Mouse (Mus musculus) stomach, postnatal 0 days (tissue): ENCODE data around the gene March7. TPM values are rescaled to one million over a fixed set of nuclear protein-coding genes. Genes with fewer than 3 reads are reported as not detected.

Experiments used
- ATAC-seq: fragments of 200-750 bp; cut with Nextera tagmentation; 2 replicates; pipeline ENCODE4 v1.8.0; 2017; ENCODE audit not compliant: low FRiP score, low TSS enrichment
- DNase-seq: peaks from one replicate; pipeline ENCODE4 v3.0.0-alpha.2; 2016; ENCODE audit warnings: low spot score
- H3K27ac ChIP-seq: fragments of 300-500 bp; sonication (generic); replicated peaks from 2 replicates; pipeline ENCODE4 v1.5.1; 2014; ENCODE audit warnings: mild to moderate bottlenecking, control low read depth
- H3K27me3 ChIP-seq: fragments of 300-500 bp; sonication (generic); 2 replicates; pipeline ENCODE4 v1.6.1; 2014; ENCODE audit warnings: low read length; ENCODE audit not compliant: control insufficient read depth, insufficient read depth
- H3K36me3 ChIP-seq: fragments of 300-500 bp; sonication (generic); 2 replicates; pipeline ENCODE4 v1.6.1; 2014; ENCODE audit warnings: low read length, mixed read lengths; ENCODE audit not compliant: control insufficient read depth, insufficient read depth
- H3K4me1 ChIP-seq: fragments of 300-500 bp; sonication (generic); replicated peaks from 2 replicates; pipeline ENCODE4 v1.6.1; 2014; ENCODE audit warnings: antibody characterized with exemption; ENCODE audit not compliant: control insufficient read depth, insufficient read depth
- H3K4me2 ChIP-seq: fragments of 300-500 bp; sonication (generic); replicated peaks from 2 replicates; pipeline ENCODE4 v1.6.1; 2014; ENCODE audit warnings: low read depth, mild to moderate bottlenecking, control low read depth, moderate library complexity
- H3K4me3 ChIP-seq: fragments of 300-500 bp; sonication (generic); 2 replicates; pipeline ENCODE4 v1.5.1; 2014; ENCODE audit warnings: low read depth, low read length, control low read depth
- H3K9ac ChIP-seq: fragments of 300-500 bp; sonication (generic); 2 replicates; pipeline ENCODE4 v1.6.1; 2014; ENCODE audit warnings: mild to moderate bottlenecking, low read length, control low read depth, mixed read lengths
- H3K9me3 ChIP-seq: fragments of 300-500 bp; sonication (generic); 2 replicates; pipeline ENCODE4 v1.6.1; 2016; ENCODE audit warnings: low read length; ENCODE audit not compliant: control insufficient read depth
- CTCF ChIP-seq: IDR thresholded peaks from 2 replicates; pipeline ENCODE4 v1.5.1; 2016; ENCODE audit warnings: antibody characterized with exemption, low read depth, mild to moderate bottlenecking, moderate library complexity
- EP300 ChIP-seq: optimal IDR thresholded peaks from 2 replicates; pipeline ENCODE3; 2016; ENCODE audit warnings: antibody characterized with exemption
- WGBS: fragments of 180-500 bp; shearing (Covaris S2); extraction: QIAGEN DNeasy Blood & Tissue Kit; methylation state at CpG from one replicate; pipeline ENCODE4 v1.1.7; 2014; 5-methylcytosine and 5-hydroxymethylcytosine counted together
- polyA plus RNA-seq: library from polyadenylated mRNA; unstranded; fragments of >200 nt; fragmentation: Nextera tagmentation; extraction: Ambion mirVana; gene quantifications from 2 replicates; pipeline ENCODE4 v1.2.1, GENCODE M21; 2015

Gene March7
- polyA plus RNA-seq, 1 experiment from 2014 or later: 48.8 TPM

GRCm38 (mm10) chr2:60283208-60283750, 73.6 kb downstream of the March7 start:
- TF ChIP-seq CTCF (no peak), EP300 (no peak)
- Histone ChIP-seq H3K4me3 (peak overlapping the region; percentile 47), H3K4me2 (peak overlapping the region; percentile 91), H3K36me3 (no peaks in the 10 kb centered on the region), H3K27ac (peak overlapping the region; percentile 63; the same call in 1 of the 2 replicates), H3K9ac (peak overlapping the region; percentile 54; the same call in 1 of the 2 replicates), H3K4me1 (peaks cover 2% of the 10 kb centered on the region; the same call in 1 of the 2 replicates), H3K9me3 (no peaks in the 10 kb centered on the region), H3K27me3 (no peaks in the 10 kb centered on the region)
- WGBS: 16% methylated on average over 9 of the region's 9 CpGs
- ATAC-seq (no peak), DNase-seq (no peak)

DNA sequence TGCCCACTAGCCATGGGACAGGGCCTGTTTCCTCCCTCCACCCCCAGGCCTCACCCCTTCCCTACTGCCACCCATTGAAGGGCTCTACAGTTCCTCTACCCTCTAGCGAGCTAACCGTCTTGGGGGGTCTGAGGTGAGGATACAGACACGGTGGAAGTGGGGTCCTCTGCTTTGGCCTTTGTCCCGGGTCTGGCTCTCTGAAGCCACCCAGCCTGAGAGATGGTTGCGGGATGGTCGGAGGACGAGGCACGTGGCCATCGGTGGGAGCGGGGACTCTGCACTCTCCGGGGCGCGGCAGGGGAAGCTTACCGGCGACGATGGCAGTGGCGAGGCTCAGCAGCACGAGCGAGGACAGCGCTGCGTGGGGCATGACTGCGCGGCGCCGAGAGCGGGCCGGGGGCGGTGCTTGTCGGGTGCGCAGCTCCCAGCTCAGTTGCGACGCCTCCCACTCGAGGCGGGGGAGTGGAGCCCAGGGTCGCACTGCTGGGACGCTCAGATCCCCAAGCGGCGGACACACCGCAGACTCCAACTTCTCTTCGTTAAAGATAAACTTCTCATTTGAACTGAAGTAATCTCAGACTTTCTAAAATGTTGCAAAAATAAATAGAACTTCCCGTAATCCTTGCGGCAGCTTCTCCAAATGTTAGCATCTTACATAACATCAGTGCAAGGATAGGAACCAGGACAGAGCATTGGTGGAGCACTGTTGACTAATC, 74.2 kb downstream of the March7 start:
- Histone ChIP-seq H3K9me3 (no peaks in the 10 kb centered on the region), H3K36me3 (no peaks in the 10 kb centered on the region), H3K4me3 (peak overlapping the region; percentile 47), H3K4me1 (peaks cover 2% of the 10 kb centered on the region; the same call in 1 of the 2 replicates), H3K27me3 (no peaks in the 10 kb centered on the region), H3K4me2 (peak overlapping the region; percentile 91), H3K9ac (peak overlapping the region; percentile 54), H3K27ac (peak overlapping the region; percentile 63; the same call in 1 of the 2 replicates)
- DNase-seq (peak; percentile 60), ATAC-seq (peak; percentile 82; the same call in 1 of the 2 replicates)
- under 1% methylated on average over 42 of the region's 42 CpGs for WGBS
- TF ChIP-seq EP300 (no peak), CTCF (no peak)

GRCm38 (mm10) chr2:60284467-60284821, 74.8 kb downstream of the March7 start, which contains the start of gene Cd302:
Gene Cd302, minus strand, starts transcription at chr2:60284488.
- no peak for DNase-seq
- Histone ChIP-seq H3K36me3 (no peaks in the 10 kb centered on the region), H3K27me3 (no peaks in the 10 kb centered on the region), H3K9me3 (no peaks in the 10 kb centered on the region), H3K9ac (peak within 1 kb of the TSS; percentile 54), H3K27ac (peak within 1 kb of the TSS; percentile 63; the same call in 1 of the 2 replicates), H3K4me1 (peaks cover 2% of the 10 kb centered on the region; the same call in 1 of the 2 replicates), H3K4me2 (peak within 1 kb of the TSS; percentile 91), H3K4me3 (peak within 1 kb of the TSS; percentile 47)
- TF ChIP-seq CTCF: no peak
- WGBS: 16% methylated on average over 4 of the region's 4 CpGs
- 0 out of 2 replicates have a peak, but pooled peaks have one; percentile 24 for ATAC-seq

DNA sequence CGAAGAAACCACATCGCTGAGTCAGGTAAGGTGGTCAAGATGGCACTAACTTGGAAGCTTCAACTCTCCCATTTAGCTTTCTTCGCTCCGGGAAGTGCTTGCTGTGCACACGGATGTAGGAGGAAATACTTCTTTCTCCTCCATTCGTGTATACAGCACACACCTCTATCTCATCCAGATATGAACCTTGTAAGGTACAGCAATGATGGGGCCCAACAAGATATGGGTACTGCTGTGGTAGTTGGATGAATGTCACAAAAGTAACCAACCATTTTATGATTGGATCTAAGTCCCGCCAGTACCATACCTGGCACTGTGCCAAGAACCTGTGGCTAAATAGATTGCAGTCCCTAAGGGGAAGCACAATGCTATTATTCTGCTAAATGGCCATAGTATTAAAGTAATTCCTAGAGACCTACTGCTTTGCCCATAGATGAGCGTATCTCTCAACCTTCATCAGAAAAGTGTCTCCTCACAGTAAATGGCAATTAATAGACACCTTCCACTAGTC, 75.5 kb downstream of the March7 start:
- peaks cover 2% of the 10 kb centered on the region; the same call in 1 of the 2 replicates for H3K4me1 ChIP-seq

DNA sequence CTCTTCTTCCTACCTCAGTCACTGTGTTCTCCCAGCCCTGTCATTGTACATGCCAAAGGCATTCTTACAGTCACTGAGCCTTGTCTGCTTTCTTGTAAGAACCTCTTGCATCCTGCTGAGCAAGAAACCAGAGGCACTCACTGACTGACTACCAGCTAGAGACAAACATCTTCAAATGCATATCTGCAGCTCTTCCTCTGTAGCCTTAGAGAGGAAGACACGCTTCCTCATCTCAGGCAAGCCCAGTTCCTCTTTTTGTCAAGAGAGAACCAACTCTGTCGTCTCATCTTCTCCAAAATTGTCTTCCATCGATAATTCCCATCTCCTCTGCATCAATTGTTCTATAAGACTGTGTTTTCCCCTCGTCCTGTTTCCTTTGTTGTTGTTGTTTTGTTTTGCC, 78.9 kb downstream of the March7 start:
- DNase-seq: no peak
- H3K27me3 ChIP-seq: no peaks in the 10 kb centered on the region
- H3K9ac ChIP-seq: no peak overlapping the region
- peaks cover 2% of the 10 kb centered on the region; the same call in 1 of the 2 replicates for H3K4me1 ChIP-seq
- no peaks in the 10 kb centered on the region for H3K9me3 ChIP-seq
- no peak overlapping the region for H3K4me2 ChIP-seq
- no peaks in the 10 kb centered on the region for H3K36me3 ChIP-seq
- no peak for TF ChIP-seq EP300
- TF ChIP-seq CTCF: no peak
- no peak overlapping the region for H3K27ac ChIP-seq
- 78% methylated on average over 4 of the region's 4 CpGs for WGBS
- H3K4me3 ChIP-seq: no peak overlapping the region
- ATAC-seq: no peak

More for the DNA sequence above, 75.5 kb downstream of the March7 start:
- TF ChIP-seq EP300 (no peak), CTCF (no peak)
- Histone ChIP-seq H3K4me2 (no peak overlapping the region), H3K9me3 (no peaks in the 10 kb centered on the region), H3K27me3 (no peaks in the 10 kb centered on the region), H3K27ac (no peak overlapping the region), H3K9ac (no peak overlapping the region), H3K36me3 (no peaks in the 10 kb centered on the region), H3K4me3 (no peak overlapping the region)
- WGBS: 85% methylated on average over 8 of the region's 8 CpGs
- DNase-seq (no peak), ATAC-seq (no peak; the same call in 1 of the 2 replicates)
